19 mouse cellular contexts compared by ENCODE assay signal in genomic region chr10:117670791-117671190, GRCm38 (mm10).
"Had no signal": no experiment of that assay in that cellular context is flagged by ENCODE, and none has a peak within 500 bp of the region (broad histone marks: within the 10 kb centered on the region; RNA-seq: fewer than 3 reads in every experiment).

No protein-coding gene starts in this region.

- H3K4me2 ChIP-seq: lung, embryonic 14.5 days; midbrain, embryonic 12.5 days; neural tube, embryonic 13.5 days; neural tube, embryonic 15.5 days had no signal

- H3K27ac ChIP-seq: midbrain, embryonic 10.5 days; midbrain, embryonic 12.5 days; neural tube, embryonic 13.5 days; neural tube, embryonic 15.5 days had no signal

- H3K9me3 ChIP-seq: midbrain, embryonic 10.5 days; midbrain, embryonic 12.5 days; neural tube, embryonic 13.5 days; neural tube, embryonic 15.5 days had no signal

- H3K27me3 ChIP-seq: neural tube, embryonic 13.5 days; neural tube, embryonic 15.5 days had no signal

- H3K4me3 ChIP-seq: midbrain, embryonic 10.5 days; midbrain, embryonic 12.5 days; myocyte; neural tube, embryonic 13.5 days; neural tube, embryonic 15.5 days had no signal

- DNase-seq: lung, adult 18-20 months; lung, embryonic 14.5 days; lung, postnatal 10 days; lung, postnatal 4 days; midbrain, embryonic 14.5 days; retina, postnatal 1 day; right cerebral cortex, adult 18-20 months; right cerebral cortex, postnatal 25 days; right cerebral cortex, postnatal 4 days; spleen, adult 18-20 months; thymus, adult 18-20 months; thymus, postnatal 14 days; thymus, postnatal 36 days had no signal

- H3K36me3 ChIP-seq: midbrain, embryonic 10.5 days; midbrain, embryonic 12.5 days; neural tube, embryonic 13.5 days; neural tube, embryonic 15.5 days had no signal

- H3K9ac ChIP-seq: lung, embryonic 14.5 days; midbrain, embryonic 12.5 days; neural tube, embryonic 13.5 days; neural tube, embryonic 15.5 days had no signal

- ATAC-seq: midbrain, embryonic 16.5 days had no signal
